Mouse (Mus musculus) midbrain, embryonic 15.5 days (tissue): Measurements from ENCODE around the gene Fuk. TPM values are rescaled to one million over a fixed set of nuclear protein-coding genes. Genes with fewer than 3 reads are reported as not detected.
"Not testable (repeated sequence)": the region's sequence is repeated elsewhere in the genome, so short reads cannot be mapped to it uniquely, and the experiment has no call there.

Experiments used
- ATAC-seq: fragments of 200-750 bp; cut with Nextera tagmentation; replicated peaks from 2 replicates; pipeline ENCODE4 v1.8.0; 2017; ENCODE audit warnings: moderate TSS enrichment
- H3K27ac ChIP-seq: fragments of 300-500 bp; sonication (generic); 2 replicates; pipeline ENCODE4 v1.5.1; 2015; ENCODE audit warnings: mild to moderate bottlenecking, inconsistent platforms
- H3K27me3 ChIP-seq: fragments of 300-500 bp; sonication (generic); replicated peaks from 2 replicates; pipeline ENCODE4 v1.6.1; 2015; ENCODE audit warnings: inconsistent platforms
- H3K36me3 ChIP-seq: fragments of 300-500 bp; sonication (generic); replicated peaks from 2 replicates; pipeline ENCODE4 v1.6.1; 2015; ENCODE audit warnings: inconsistent platforms
- H3K4me1 ChIP-seq: fragments of 300-500 bp; sonication (generic); 2 replicates; pipeline ENCODE4 v1.6.1; 2015; ENCODE audit warnings: inconsistent platforms
- H3K4me2 ChIP-seq: fragments of 300-500 bp; sonication (generic); 2 replicates; pipeline ENCODE4 v1.6.1; 2015; ENCODE audit warnings: inconsistent platforms, mild to moderate bottlenecking, moderate library complexity
- H3K4me3 ChIP-seq: fragments of 300-500 bp; sonication (generic); 2 replicates; pipeline ENCODE4 v1.5.1; 2015; ENCODE audit warnings: mild to moderate bottlenecking, inconsistent platforms
- H3K9ac ChIP-seq: fragments of 300-500 bp; sonication (generic); 2 replicates; pipeline ENCODE4 v1.6.1; 2015; ENCODE audit warnings: mild to moderate bottlenecking, inconsistent platforms
- H3K9me3 ChIP-seq: fragments of 300-500 bp; sonication (generic); 2 replicates; pipeline ENCODE4 v1.6.1; 2016; ENCODE audit warnings: inconsistent platforms
- WGBS: fragments of 180-500 bp; shearing (Covaris S2); methylation state at CpG from one replicate; pipeline ENCODE4 v1.1.7; 2015; ENCODE audit warnings: mixed read lengths; 5-methylcytosine and 5-hydroxymethylcytosine counted together
- polyA plus RNA-seq: library from polyadenylated mRNA; unstranded; fragments of >200 nt; fragmentation: Nextera tagmentation; extraction: Ambion mirVana; gene quantifications from 2 replicates; pipeline ENCODE4 v1.2.1, GENCODE M21; 2015

The Fuk gene
- polyA plus RNA-seq, 1 experiment from 2014 or later: 7.3 TPM

DNA sequence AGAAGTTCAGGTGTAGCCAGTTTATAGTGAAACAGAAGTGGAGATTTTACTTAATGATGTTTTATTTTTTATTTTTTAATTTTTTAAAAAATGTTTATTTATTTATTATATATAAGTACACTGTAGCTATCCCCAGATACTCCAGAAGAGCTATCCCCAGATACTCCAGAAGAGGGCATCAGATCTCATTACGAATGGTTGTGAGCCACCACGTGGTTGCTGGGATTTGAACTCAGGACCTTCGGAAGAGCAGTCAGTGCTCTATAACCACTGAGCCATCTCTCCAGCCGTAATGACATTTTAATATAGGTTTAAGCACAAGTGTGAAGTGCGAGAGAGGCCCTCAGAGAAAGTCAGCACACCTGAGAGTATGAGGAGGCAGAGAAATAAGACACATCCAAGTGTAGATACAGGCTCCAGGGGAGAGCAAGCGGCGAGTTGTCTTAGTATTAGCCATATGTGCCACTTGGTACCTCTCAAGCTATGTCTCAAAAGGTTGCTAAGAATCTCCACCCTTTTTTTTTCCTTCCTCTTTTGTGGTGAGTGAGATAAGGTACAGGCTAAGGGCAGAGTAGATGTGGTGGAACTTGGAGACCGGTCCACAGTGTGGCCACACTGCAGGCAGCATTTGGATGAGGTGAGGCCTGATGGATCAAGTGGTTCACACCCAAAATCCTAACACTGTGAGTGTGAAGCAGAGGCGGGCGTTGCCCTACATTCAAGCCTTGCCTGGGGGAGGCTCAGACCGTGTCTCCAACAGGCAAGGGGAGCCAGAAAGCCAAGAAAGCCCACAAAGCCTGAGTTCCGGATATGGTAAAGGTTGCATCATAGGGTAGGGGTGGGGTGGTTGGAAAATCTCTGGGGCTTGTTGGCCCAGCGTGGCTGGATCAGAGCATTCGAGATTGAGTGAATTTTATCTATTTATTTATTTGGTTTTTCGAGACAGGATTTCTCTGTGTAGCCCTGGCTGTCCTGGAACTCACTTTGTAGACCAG, 9.6 kb upstream of the Fuk start:
- Histone ChIP-seq H3K9ac (no peak overlapping the region), H3K9me3 (no peaks in the 10 kb centered on the region), H3K27ac (no peak overlapping the region), H3K4me1 (no peaks in the 10 kb centered on the region), H3K4me2 (no peak overlapping the region), H3K36me3 (no peaks in the 10 kb centered on the region), H3K4me3 (no peak overlapping the region), H3K27me3 (no peaks in the 10 kb centered on the region)
- WGBS: 85% methylated on average over 15 of the region's 15 CpGs
- no peak for ATAC-seq

DNA sequence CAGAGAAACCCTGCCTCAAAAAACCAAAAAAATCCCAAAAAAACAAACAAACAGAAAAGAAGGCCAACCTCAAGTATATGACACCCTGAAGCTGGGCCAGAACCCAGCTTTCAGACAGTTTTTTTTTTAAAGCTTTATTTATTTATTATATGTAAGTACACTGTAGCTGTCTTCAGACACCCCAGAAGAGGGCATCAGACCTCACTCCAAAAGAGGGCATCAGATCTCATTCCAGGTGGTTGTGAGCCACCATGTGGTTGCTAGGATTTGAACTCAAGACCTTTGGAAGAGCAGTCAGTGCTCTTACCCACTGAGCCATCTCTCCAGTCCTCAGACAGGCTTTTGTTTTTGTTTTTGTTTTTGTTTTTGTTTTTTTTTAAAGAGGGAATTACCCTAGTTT, 7.6 kb upstream of the Fuk start:
- not testable (repeated sequence) for H3K9ac ChIP-seq, H3K36me3 ChIP-seq, H3K4me2 ChIP-seq, H3K27ac ChIP-seq, H3K4me1 ChIP-seq, ATAC-seq, H3K9me3 ChIP-seq, H3K4me3 ChIP-seq, H3K27me3 ChIP-seq

DNA sequence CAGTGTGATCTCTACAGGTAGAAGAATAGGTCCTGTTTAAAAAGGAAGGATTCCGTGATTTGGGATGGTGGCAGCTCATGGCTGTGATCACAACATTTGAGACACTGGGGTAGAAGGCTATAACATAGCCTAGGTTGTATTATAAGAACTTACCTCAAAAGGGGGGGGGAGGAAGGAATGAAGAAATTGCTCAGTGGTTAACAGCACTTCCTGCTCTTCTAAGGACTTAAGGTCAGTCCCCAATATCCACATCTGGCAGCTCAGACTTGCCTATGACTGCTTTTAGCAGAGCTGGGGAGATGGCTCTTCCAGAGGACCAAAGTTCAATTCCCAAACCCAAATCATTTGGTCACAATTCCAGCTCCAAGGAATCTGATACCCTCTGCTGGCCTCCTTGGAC, 4.4 kb upstream of the Fuk start:
- no peak overlapping the region for H3K4me2 ChIP-seq
- H3K4me3 ChIP-seq: no peak overlapping the region
- no peaks in the 10 kb centered on the region for H3K27me3 ChIP-seq
- H3K9ac ChIP-seq: no peak overlapping the region
- no peaks in the 10 kb centered on the region for H3K36me3 ChIP-seq
- no peaks in the 10 kb centered on the region for H3K9me3 ChIP-seq
- H3K4me1 ChIP-seq: peaks cover under 1% of the 10 kb centered on the region; the same call in 1 of the 2 replicates
- no peak overlapping the region for H3K27ac ChIP-seq
- ATAC-seq: no peak
- WGBS: 97% methylated on average over 1 of the region's 1 CpGs

DNA sequence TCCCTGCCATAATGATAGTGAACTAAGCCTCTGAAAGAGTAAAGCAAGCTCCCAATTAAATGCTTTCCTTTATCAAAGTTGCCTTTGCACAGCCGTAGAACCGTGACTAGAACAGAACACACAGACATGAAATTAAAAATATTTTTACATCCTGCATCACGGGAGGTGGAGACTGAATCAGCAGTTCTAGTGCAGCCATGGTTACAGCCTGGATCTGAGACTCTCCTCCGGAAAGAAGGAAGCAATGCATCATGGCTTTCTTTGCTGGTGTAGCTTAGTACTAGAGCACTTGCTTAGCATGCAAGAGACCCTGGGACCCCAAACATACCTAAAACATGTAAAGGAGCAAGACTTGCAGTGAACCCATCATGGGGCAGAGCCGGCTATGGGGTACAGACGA, 3.1 kb upstream of the Fuk start:
- Histone ChIP-seq H3K27me3 (no peaks in the 10 kb centered on the region), H3K4me2 (no peak overlapping the region), H3K27ac (no peak overlapping the region), H3K9ac (no peak overlapping the region), H3K4me1 (peaks cover 3% of the 10 kb centered on the region; the same call in 1 of the 2 replicates), H3K4me3 (no peak overlapping the region), H3K36me3 (no peaks in the 10 kb centered on the region), H3K9me3 (no peaks in the 10 kb centered on the region)
- 90% methylated on average over 6 of the region's 6 CpGs for WGBS
- no peak for ATAC-seq

DNA sequence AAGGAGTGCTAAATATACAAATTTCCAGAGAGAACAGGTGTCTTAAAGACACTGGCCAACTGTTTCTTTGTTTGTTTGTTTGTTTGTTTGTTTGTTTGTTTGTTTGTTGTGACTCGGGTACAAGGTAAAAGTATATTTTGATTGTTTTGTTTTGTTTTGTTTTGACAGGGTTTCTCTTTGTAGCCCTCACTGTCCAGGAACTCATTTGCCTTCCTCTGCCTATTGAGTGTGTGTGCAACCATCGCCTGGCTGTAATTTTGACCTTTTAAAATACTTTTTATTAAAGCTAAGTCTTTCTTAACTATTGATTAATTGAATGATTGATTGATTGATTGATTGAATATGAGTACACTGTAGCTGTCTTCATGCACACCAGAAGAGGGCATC, 284 bp upstream of the Fuk start:
- Histone ChIP-seq H3K27me3 (no peaks in the 10 kb centered on the region), H3K36me3 (0 out of 2 replicates have a peak, but pooled peaks cover 3% of the 10 kb centered on the region), H3K4me1 (peaks cover 3% of the 10 kb centered on the region; the same call in 1 of the 2 replicates), H3K4me3 (peak overlapping the region; percentile 57; the same call in 1 of the 2 replicates), H3K27ac (no peak overlapping the region), H3K4me2 (no peak overlapping the region), H3K9me3 (no peaks in the 10 kb centered on the region), H3K9ac (no peak overlapping the region)
- 62% methylated on average over 2 of the region's 2 CpGs for WGBS
- peak; percentile 60; the same call in 1 of the 2 replicates for ATAC-seq

DNA sequence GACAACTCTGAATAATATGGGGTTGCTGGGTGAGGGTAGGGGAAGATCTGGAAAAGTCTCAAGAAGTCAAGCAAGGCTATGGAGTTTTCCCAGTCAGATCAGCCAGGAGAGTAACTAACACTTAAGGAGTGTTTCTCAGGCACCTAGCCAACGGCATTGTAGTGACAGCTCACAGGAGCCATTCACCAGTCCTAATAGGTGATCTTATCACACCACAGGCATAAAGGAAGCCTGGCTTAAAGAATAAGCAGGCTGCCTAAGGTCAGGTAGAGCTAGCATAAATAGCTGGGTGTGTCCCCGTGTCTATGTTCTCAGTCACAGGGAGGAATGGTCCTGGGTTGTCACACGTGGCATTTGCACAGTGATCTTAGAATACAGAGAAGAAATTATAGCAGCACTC, 1.2 kb downstream of the Fuk start:
- ATAC-seq: no peak
- Histone ChIP-seq H3K4me2 (no peak overlapping the region), H3K4me3 (no peak overlapping the region), H3K27ac (no peak overlapping the region), H3K4me1 (peaks cover 3% of the 10 kb centered on the region; the same call in 1 of the 2 replicates), H3K27me3 (no peaks in the 10 kb centered on the region), H3K36me3 (0 out of 2 replicates have a peak, but pooled peaks cover 3% of the 10 kb centered on the region), H3K9ac (no peak overlapping the region), H3K9me3 (no peaks in the 10 kb centered on the region)
- 93% methylated on average over 3 of the region's 3 CpGs for WGBS

DNA sequence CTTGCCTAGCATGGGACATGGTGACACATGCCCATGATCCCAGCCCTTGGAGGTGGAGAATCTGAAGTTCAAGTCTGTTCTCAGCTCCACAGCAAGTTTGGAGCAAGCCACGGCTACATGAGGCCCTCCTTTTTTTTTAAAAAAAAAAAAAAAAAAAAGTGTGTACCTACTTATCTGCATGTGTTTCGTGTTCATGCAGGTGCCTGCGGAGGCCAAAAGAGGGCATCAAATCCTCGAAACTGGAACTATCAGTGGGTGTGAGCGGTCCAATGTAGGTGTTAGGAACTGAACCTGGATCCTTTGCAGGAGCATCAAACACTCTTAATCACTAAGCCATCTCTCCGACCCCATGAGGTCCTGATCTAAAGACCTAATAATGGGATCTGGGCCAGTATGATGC, 4.8 kb downstream of the Fuk start:
- H3K36me3 ChIP-seq: 0 out of 2 replicates have a peak, but pooled peaks cover 3% of the 10 kb centered on the region
- no peak overlapping the region for H3K9ac ChIP-seq
- H3K27me3 ChIP-seq: no peaks in the 10 kb centered on the region
- no peaks in the 10 kb centered on the region for H3K9me3 ChIP-seq
- ATAC-seq: no peak
- no peak overlapping the region for H3K4me2 ChIP-seq
- peaks cover 3% of the 10 kb centered on the region; the same call in 1 of the 2 replicates for H3K4me1 ChIP-seq
- no peak overlapping the region for H3K4me3 ChIP-seq
- 92% methylated on average over 6 of the region's 6 CpGs for WGBS
- H3K27ac ChIP-seq: no peak overlapping the region

DNA sequence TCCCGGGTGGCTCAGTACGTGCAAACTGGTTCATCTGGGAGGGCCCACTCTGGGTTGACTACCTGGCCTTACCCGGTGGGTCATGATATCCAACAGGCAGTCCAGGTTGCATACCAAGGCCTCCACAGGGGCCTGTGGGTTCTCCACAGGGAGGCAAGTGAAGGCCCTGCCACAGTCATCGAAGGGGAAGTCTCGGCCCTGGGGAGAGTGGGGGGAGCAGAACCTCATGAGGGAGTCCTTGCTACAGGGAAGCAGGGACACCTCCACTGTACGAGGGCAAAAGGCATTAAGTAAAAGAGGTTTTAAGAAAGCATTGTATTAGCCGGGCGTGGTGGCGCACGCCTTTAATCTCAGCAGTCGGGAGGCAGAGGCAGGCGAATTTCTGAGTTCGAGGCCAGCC, 6.5 kb downstream of the Fuk start:
- H3K9me3 ChIP-seq: no peaks in the 10 kb centered on the region
- 89% methylated on average over 13 of the region's 13 CpGs for WGBS
- no peaks in the 10 kb centered on the region for H3K27me3 ChIP-seq
- no peaks in the 10 kb centered on the region for H3K4me1 ChIP-seq
- H3K9ac ChIP-seq: no peak overlapping the region
- no peak for ATAC-seq
- H3K4me3 ChIP-seq: no peak overlapping the region
- H3K36me3 ChIP-seq: 0 out of 2 replicates have a peak, but pooled peaks cover 3% of the 10 kb centered on the region
- no peak overlapping the region for H3K4me2 ChIP-seq
- H3K27ac ChIP-seq: no peak overlapping the region

DNA sequence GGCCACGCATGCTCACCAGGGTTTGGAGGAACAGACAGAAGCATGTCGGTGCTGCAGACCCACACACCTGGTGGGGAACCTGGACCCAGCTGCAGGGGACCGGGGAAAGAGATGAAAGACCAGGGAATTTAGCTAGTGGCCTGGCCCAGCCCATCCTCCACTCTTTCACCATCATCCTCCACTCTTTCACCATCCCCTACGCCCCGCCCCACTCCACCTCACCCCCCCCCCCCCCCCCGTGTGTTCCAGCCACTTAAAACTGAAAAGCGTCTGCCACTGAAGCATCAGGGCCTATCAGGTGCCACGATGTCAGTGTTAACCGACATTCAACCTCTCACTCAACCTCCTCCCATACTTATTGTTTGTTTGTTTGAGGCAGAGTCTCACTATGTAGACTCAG, 7.0 kb downstream of the Fuk start:
- Histone ChIP-seq H3K27me3 (no peaks in the 10 kb centered on the region), H3K4me3 (no peak overlapping the region), H3K4me2 (no peak overlapping the region), H3K27ac (no peak overlapping the region), H3K9me3 (no peaks in the 10 kb centered on the region), H3K9ac (no peak overlapping the region), H3K36me3 (0 out of 2 replicates have a peak, but pooled peaks cover 3% of the 10 kb centered on the region), H3K4me1 (no peaks in the 10 kb centered on the region)
- 88% methylated on average over 8 of the region's 9 CpGs for WGBS
- no peak for ATAC-seq

DNA sequence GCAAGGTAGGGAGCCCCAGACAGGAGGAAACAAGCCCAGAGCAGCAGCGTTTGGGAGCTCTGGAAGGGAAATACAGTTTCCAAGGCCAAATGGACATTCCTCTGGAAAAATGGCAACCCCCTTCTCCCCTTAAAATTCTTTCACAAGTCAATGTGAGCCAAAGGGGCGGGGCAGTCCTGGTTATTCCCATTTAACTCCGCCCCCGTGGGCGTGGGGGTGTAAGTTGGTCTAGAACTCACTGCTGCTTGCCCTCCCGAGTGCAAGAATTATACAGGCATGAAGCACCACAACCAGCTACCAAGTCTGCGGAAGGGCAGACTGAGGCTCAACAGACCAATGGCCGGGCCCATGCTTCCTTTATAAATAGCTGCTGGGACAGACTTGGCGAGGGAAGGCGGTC, 7.4 kb downstream of the Fuk start:
- no peak overlapping the region for H3K27ac ChIP-seq
- no peaks in the 10 kb centered on the region for H3K9me3 ChIP-seq
- ATAC-seq: no peak
- H3K4me3 ChIP-seq: no peak overlapping the region
- H3K4me2 ChIP-seq: no peak overlapping the region
- no peaks in the 10 kb centered on the region for H3K27me3 ChIP-seq
- H3K36me3 ChIP-seq: 0 out of 2 replicates have a peak, but pooled peaks cover 3% of the 10 kb centered on the region
- no peak overlapping the region for H3K9ac ChIP-seq
- no peaks in the 10 kb centered on the region for H3K4me1 ChIP-seq
- 85% methylated on average over 10 of the region's 10 CpGs for WGBS

DNA sequence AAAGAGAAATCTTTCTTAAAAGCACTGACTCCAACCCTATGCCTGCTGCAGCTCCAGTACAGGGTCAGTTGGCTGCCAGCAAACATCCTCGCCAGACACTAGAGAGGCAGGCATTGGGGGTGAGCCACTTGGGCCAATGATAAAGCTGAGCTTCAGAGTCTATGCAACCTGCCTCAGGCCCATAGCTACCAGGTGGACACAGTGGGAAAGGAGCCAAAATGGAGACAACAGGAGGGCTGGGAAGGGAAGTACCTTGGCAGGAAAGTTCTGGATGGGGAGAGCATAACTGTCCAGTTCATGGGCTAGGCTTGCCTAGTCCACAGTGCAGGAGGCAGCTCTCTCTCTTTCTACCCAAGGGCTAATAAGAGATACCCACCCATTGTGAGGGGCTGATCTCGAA, 9.4 kb downstream of the Fuk start:
- Histone ChIP-seq H3K4me3 (no peak overlapping the region), H3K4me1 (no peaks in the 10 kb centered on the region), H3K9ac (no peak overlapping the region), H3K27me3 (no peaks in the 10 kb centered on the region), H3K27ac (no peak overlapping the region), H3K36me3 (no peaks in the 10 kb centered on the region; the same call in 1 of the 2 replicates), H3K9me3 (no peaks in the 10 kb centered on the region), H3K4me2 (no peak overlapping the region)
- 94% methylated on average over 2 of the region's 2 CpGs for WGBS
- ATAC-seq: no peak

DNA sequence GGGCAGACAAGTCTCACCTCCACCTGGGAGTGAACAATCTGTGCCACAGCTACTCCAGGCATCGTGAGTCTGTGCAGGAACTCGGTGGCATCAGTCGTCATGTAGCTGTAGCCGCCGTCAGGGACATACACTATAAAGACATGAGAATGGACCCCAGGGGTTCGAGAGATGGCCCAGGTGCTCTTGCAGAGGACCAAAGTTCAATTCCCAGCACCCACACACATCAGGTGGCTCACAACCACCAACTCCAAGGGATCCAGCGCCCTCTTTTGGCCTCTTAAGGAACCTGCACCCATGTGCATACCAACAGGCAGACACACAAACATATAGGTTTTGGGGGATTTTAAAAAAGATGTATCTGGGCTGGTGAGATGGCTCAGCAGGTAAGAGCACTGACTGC, 10.2 kb downstream of the Fuk start:
- Histone ChIP-seq H3K27ac (no peak overlapping the region), H3K27me3 (no peaks in the 10 kb centered on the region), H3K9ac (no peak overlapping the region), H3K36me3 (no peaks in the 10 kb centered on the region; the same call in 1 of the 2 replicates), H3K4me3 (no peak overlapping the region), H3K4me2 (no peak overlapping the region), H3K4me1 (no peaks in the 10 kb centered on the region), H3K9me3 (no peaks in the 10 kb centered on the region)
- no peak for ATAC-seq
- 91% methylated on average over 7 of the region's 7 CpGs for WGBS
